Comparison of ENCODE assay signal across 11 mouse cellular contexts in the genomic region with DNA sequence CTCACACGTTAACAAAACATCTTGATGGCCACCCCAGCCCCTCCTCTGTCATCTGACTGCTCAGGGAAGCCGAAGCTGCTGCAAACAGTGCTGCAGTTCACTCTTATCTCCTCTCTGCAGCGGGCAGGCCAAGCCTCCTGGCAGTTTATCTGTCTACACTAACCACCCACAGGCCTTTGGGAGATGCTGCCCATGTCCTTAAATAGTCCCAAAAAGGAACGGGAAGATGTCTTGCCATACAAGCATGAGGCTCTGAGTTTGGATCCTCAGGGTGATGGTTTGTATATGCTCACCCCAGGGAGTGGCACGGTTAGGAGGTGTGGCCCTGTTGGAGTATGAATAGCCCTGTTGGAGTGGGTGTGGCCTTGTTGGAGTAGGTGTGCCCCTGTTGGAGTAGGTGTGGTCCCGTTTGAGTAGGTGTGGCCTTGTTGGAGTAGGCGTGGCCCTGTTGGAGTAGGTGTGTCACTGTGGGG. TPM values are rescaled to one million over a fixed set of nuclear protein-coding genes. Genes with fewer than 3 reads are reported as not detected.
DNase-seq lines count a peak whose midpoint lies in the region; ATAC-seq lines count a peak whose summit lies in the region.
"Had no signal": no experiment of that assay in that cellular context is flagged by ENCODE, and none has a peak within 500 bp of the region (broad histone marks: within the 10 kb centered on the region; RNA-seq: fewer than 3 reads in every experiment).

No protein-coding gene starts in this region.

- H3K4me3 ChIP-seq in lung, embryonic 15.5 days: no peak overlapping the region
- H3K4me3 ChIP-seq in liver, embryonic 13.5 days (replicated peaks): 0 out of 2 replicates have a peak overlapping the region, but pooled peaks have one; percentile 13
- H3K4me3 ChIP-seq in stomach, embryonic 16.5 days (replicated peaks; ENCODE audit: low read length): no peak overlapping the region
- H3K4me3 ChIP-seq: hindbrain, embryonic 12.5 days; neural tube, embryonic 12.5 days had no signal

- H3K27ac ChIP-seq in lung, embryonic 15.5 days: no peak overlapping the region
- peak overlapping the region; percentile 98 for H3K27ac ChIP-seq in liver, embryonic 13.5 days
- no peak overlapping the region for H3K27ac ChIP-seq in stomach, embryonic 16.5 days (ENCODE audit: low read length)
- H3K27ac ChIP-seq: hindbrain, embryonic 12.5 days; neural tube, embryonic 12.5 days had no signal

- H3K27me3 ChIP-seq in lung, embryonic 15.5 days: no peaks in the 10 kb centered on the region
- no peaks in the 10 kb centered on the region for H3K27me3 ChIP-seq in liver, embryonic 13.5 days
- no peaks in the 10 kb centered on the region for H3K27me3 ChIP-seq in stomach, embryonic 16.5 days (ENCODE audit: control insufficient read depth, insufficient read depth, low read length)
- H3K27me3 ChIP-seq: hindbrain, embryonic 12.5 days; neural tube, embryonic 12.5 days had no signal

- peak; percentile 49; the same call in 1 of the 2 replicates for ATAC-seq in lung, embryonic 15.5 days (ENCODE audit: borderline replicate concordance, extremely low read depth, low FRiP score, low TSS enrichment)
- peak; percentile 99 for ATAC-seq in liver, embryonic 13.5 days (ENCODE audit: low read depth)
- ATAC-seq in stomach, embryonic 16.5 days (ENCODE audit: insufficient read depth, low FRiP score): peak; percentile 77

- H3K36me3 ChIP-seq in lung, embryonic 15.5 days: no peaks in the 10 kb centered on the region
- H3K36me3 ChIP-seq in liver, embryonic 13.5 days: no peaks in the 10 kb centered on the region
- H3K36me3 ChIP-seq in stomach, embryonic 16.5 days (ENCODE audit: control insufficient read depth, insufficient read depth, low read length): no peaks in the 10 kb centered on the region
- H3K36me3 ChIP-seq: hindbrain, embryonic 12.5 days; neural tube, embryonic 12.5 days had no signal

- H3K9me3 ChIP-seq in lung, embryonic 15.5 days: no peaks in the 10 kb centered on the region
- H3K9me3 ChIP-seq in liver, embryonic 13.5 days (replicated peaks): 0 out of 2 replicates have a peak, but pooled peaks cover 5% of the 10 kb centered on the region
- no peaks in the 10 kb centered on the region for H3K9me3 ChIP-seq in stomach, embryonic 16.5 days (replicated peaks; ENCODE audit: control insufficient read depth, low read length)
- H3K9me3 ChIP-seq: hindbrain, embryonic 12.5 days; neural tube, embryonic 12.5 days had no signal

- intact Hi-C loops in gastrocnemius, postnatal 36 days (cut with DNase I): no loop called here

- H3K4me2 ChIP-seq in lung, embryonic 15.5 days: no peak overlapping the region
- peak overlapping the region; percentile 61 for H3K4me2 ChIP-seq in liver, embryonic 13.5 days
- no peak overlapping the region for H3K4me2 ChIP-seq in stomach, embryonic 16.5 days (ENCODE audit: low read depth, low read length)
- H3K4me2 ChIP-seq: hindbrain, embryonic 12.5 days; neural tube, embryonic 12.5 days had no signal

- no peak for DNase-seq in lung, postnatal 10 days
- peak; percentile 89 for DNase-seq in c-Kit-positive CD71-positive TER-119-negative erythroid progenitor cells, embryonic 14.5 days (ENCODE audit: low read depth)
- DNase-seq in liver, embryonic 13.5 days: peak; percentile 92
- no peak for DNase-seq in gastrocnemius, postnatal 36 days
- DNase-seq in frontal cortex, adult 2 months (ENCODE audit: extremely low spot score in 1 of 2, low spot score in 1 of 2): no peak
- no peak for DNase-seq in cerebellum, adult 18-20 months
- DNase-seq: embryo, embryonic 11 days had no signal

- H3K4me1 ChIP-seq in lung, embryonic 15.5 days: no peaks in the 10 kb centered on the region
- H3K4me1 ChIP-seq in liver, embryonic 13.5 days (replicated peaks): peaks cover 51% of the 10 kb centered on the region
- no peaks in the 10 kb centered on the region; the same call in 1 of the 2 replicates for H3K4me1 ChIP-seq in stomach, embryonic 16.5 days (ENCODE audit: control insufficient read depth, insufficient read depth, low read length)
- H3K4me1 ChIP-seq: neural tube, embryonic 12.5 days had no signal

- H3K9ac ChIP-seq in lung, embryonic 15.5 days: no peak overlapping the region
- H3K9ac ChIP-seq in liver, embryonic 13.5 days: peak overlapping the region; percentile 74
- H3K9ac ChIP-seq in stomach, embryonic 16.5 days (ENCODE audit: low read length): no peak overlapping the region
- H3K9ac ChIP-seq: hindbrain, embryonic 12.5 days; neural tube, embryonic 12.5 days had no signal

- 45% methylated on average over 7 of the region's 7 CpGs for WGBS in lung, embryonic 15.5 days
- 6% methylated on average over 7 of the region's 7 CpGs for WGBS in liver, embryonic 13.5 days (ENCODE audit: insufficient replicate concordance)
- WGBS in stomach, embryonic 16.5 days: 49% methylated on average over 7 of the region's 7 CpGs

RNA-seq across cellular contexts. Expression of gene Syf2, which starts 51.3 kb away (rescaled TPM):
- 64.0 and 73.8 TPM in 2 replicates for polyA plus RNA-seq in lung, embryonic 15.5 days (2015; fragmentation: Nextera tagmentation; extraction: Ambion mirVana)
- polyA plus RNA-seq in liver, embryonic 13.5 days (2015; fragmentation: Nextera tagmentation; extraction: Ambion mirVana): 61.7 and 77.5 TPM in 2 replicates
- 69.6 and 71.9 TPM in 2 replicates for polyA plus RNA-seq in stomach, embryonic 16.5 days (2015; fragmentation: Nextera tagmentation; extraction: Ambion mirVana)
- 10 to 100 TPM; 31.4 to 39.2 TPM for total RNA-seq in gastrocnemius, postnatal 36 days (2021)
- polyA plus RNA-seq in frontal cortex, adult 2 months (2012; rRNA removed): 80.3 and 94.7 TPM in 2 replicates

RNA-seq across cellular contexts. Expression of gene Rsrp1, which starts 58.6 kb away (rescaled TPM):
- 369 and 412 TPM in 2 replicates for polyA plus RNA-seq in lung, embryonic 15.5 days (2015; fragmentation: Nextera tagmentation; extraction: Ambion mirVana)
- polyA plus RNA-seq in liver, embryonic 13.5 days (2015; fragmentation: Nextera tagmentation; extraction: Ambion mirVana): 232 and 286 TPM in 2 replicates
- 511 and 534 TPM in 2 replicates for polyA plus RNA-seq in stomach, embryonic 16.5 days (2015; fragmentation: Nextera tagmentation; extraction: Ambion mirVana)
- total RNA-seq in gastrocnemius, postnatal 36 days (2021): 100 to 1,000 TPM; 146 to 182 TPM
- 742 and 753 TPM in 2 replicates for polyA plus RNA-seq in frontal cortex, adult 2 months (2012; rRNA removed)

Comparison
In these comparisons a context has a peak if more than half of its experiments do, and no peak if none do; other contexts are left out.
1. ATAC-seq: peak in every context shown above with its lines; median percentile 99 in liver, embryonic 13.5 days; 77 in stomach, embryonic 16.5 days; 49 in lung, embryonic 15.5 days.
2. DNase-seq: peak in c-Kit-positive CD71-positive TER-119-negative erythroid progenitor cells, embryonic 14.5 days (single experiment) and liver, embryonic 13.5 days (single experiment); none in lung, postnatal 10 days (single experiment), gastrocnemius, postnatal 36 days (0 of 2), frontal cortex, adult 2 months (0 of 2) and cerebellum, adult 18-20 months (0 of 2).